Mouse (Mus musculus) forebrain, postnatal 0 days (tissue): ENCODE measurements around the gene Asb18. TPM values are rescaled to one million over a fixed set of nuclear protein-coding genes. Genes with fewer than 3 reads are reported as not detected.

ENCODE experiments used
- ATAC-seq: fragments of 200-750 bp; cut with Nextera tagmentation; 2 replicates; pipeline ENCODE4 v1.8.0; 2017; ENCODE audit warnings: mild to moderate bottlenecking, moderate library complexity
- DNase-seq: peaks from one replicate; pipeline ENCODE4 v3.0.0-alpha.2; 2015
- H3K27ac ChIP-seq: fragments of 300-500 bp; sonication (generic); 2 replicates; pipeline ENCODE4 v1.5.1; 2014; ENCODE audit warnings: low read depth, mild to moderate bottlenecking, antibody characterized with exemption, low read length, moderate library complexity, mixed read lengths
- H3K27me3 ChIP-seq: fragments of 300-500 bp; sonication (generic); 2 replicates; pipeline ENCODE4 v1.6.1; 2014; ENCODE audit warnings: mild to moderate bottlenecking, low read length, mixed read lengths; ENCODE audit not compliant: insufficient read depth
- H3K36me3 ChIP-seq: fragments of 300-500 bp; sonication (generic); 2 replicates; pipeline ENCODE4 v1.6.1; 2014; ENCODE audit warnings: mild to moderate bottlenecking, moderate library complexity; ENCODE audit not compliant: insufficient read depth
- H3K4me1 ChIP-seq: fragments of 300-500 bp; sonication (generic); 2 replicates; pipeline ENCODE4 v1.6.1; 2014; ENCODE audit warnings: antibody characterized with exemption; ENCODE audit not compliant: insufficient read depth
- H3K4me2 ChIP-seq: fragments of 300-500 bp; sonication (generic); 2 replicates; pipeline ENCODE4 v1.6.1; 2014; ENCODE audit warnings: low read depth, mild to moderate bottlenecking, moderate library complexity
- H3K4me3 ChIP-seq: fragments of 300-500 bp; sonication (generic); 2 replicates; pipeline ENCODE4 v1.5.1; 2014; ENCODE audit warnings: low read depth, low read length, mixed read lengths
- H3K9ac ChIP-seq: fragments of 300-500 bp; sonication (generic); 2 replicates; pipeline ENCODE4 v1.6.1; 2014; ENCODE audit warnings: mild to moderate bottlenecking
- H3K9me3 ChIP-seq: fragments of 300-500 bp; sonication (generic); 2 replicates; pipeline ENCODE4 v1.6.1; 2016; ENCODE audit warnings: low read length
- CTCF ChIP-seq: sonication (generic); IDR thresholded peaks from 2 replicates; pipeline ENCODE4 v1.5.1; 2016; ENCODE audit warnings: antibody characterized with exemption, control low read depth, low read depth
- WGBS: fragments of 180-500 bp; shearing (Covaris S2); extraction: QIAGEN DNeasy Blood & Tissue Kit; methylation state at CpG from one replicate; pipeline ENCODE4 v1.1.7; 2014; 5-methylcytosine and 5-hydroxymethylcytosine counted together
- polyA plus RNA-seq: library from polyadenylated mRNA; unstranded; fragments of >200 nt; fragmentation: Nextera tagmentation; extraction: Ambion mirVana; gene quantifications from 2 replicates; pipeline ENCODE4 v1.2.1, GENCODE M21; 2015
- total RNA-seq: library from RNA; depleted of rRNA; stranded (reverse); fragments of >200 nt; gene quantifications from 2 replicates; pipeline ENCODE4 v1.2.3, GENCODE M21; 2014

The Asb18 gene
- total and polyA plus RNA-seq, 2 experiments from 2014 or later, result 0.33 to 1.4 TPM

DNA sequence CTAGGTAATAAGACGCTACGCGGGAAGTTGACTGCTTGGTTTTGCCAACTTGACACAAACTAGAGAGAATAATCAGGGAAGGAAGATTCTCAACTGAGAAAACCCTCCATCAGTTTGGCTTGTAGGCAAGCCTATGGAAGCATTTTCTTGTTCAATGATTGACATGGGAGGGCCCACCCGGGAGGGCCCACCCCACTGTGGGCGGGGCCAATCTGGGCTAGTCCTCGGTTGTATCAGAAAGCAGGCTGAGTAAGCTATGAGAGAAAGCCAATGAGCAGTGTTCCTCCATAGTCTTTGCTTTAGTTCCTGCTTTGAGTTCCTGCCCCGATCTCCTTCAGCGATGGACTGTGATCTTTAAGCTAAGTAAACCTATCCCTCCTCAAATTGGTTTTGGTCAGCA, 38.1 kb downstream of the Asb18 start:
- H3K4me1 ChIP-seq, result no peaks in the 10 kb centered on the region
- no peaks in the 10 kb centered on the region for H3K36me3 ChIP-seq
- ATAC-seq (no peak), DNase-seq (no peak)
- H3K9ac ChIP-seq, result no peak overlapping the region
- no peak overlapping the region for H3K4me3 ChIP-seq
- no peak for TF ChIP-seq CTCF
- no peak overlapping the region for H3K27ac ChIP-seq
- WGBS, result 80% methylated on average over 8 of the region's 8 CpGs
- no peak overlapping the region for H3K4me2 ChIP-seq
- H3K27me3 ChIP-seq, result no peaks in the 10 kb centered on the region
- no peaks in the 10 kb centered on the region for H3K9me3 ChIP-seq

DNA sequence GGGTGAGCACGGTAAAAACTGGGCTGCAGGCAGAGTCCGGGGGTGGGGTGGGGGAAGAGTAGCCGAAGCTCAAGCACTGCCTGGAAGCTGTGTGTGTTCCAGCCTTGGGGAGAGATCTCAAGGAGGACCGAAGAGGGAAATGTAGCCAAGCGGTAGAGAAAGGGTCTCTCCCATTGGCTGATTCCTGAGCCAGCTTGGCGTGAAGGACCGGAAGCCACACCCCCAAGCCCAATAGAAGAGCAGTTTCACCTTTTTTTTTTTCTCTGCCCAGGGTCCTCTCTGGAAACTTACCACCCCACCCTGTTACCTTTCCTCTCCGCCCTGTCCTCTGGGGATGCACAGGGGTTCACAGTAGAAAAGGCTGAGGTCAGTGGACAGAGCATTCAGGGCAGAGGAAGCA, 39.9 kb downstream of the Asb18 start:
- DNase-seq, result no peak
- Histone ChIP-seq H3K36me3 (no peaks in the 10 kb centered on the region), H3K27ac (no peak overlapping the region), H3K9ac (no peak overlapping the region), H3K4me3 (no peak overlapping the region), H3K27me3 (peaks cover 10% of the 10 kb centered on the region), H3K4me2 (no peak overlapping the region), H3K4me1 (no peaks in the 10 kb centered on the region), H3K9me3 (no peaks in the 10 kb centered on the region)
- TF ChIP-seq CTCF, result no peak
- ATAC-seq, result no peak
- WGBS, result 81% methylated on average over 8 of the region's 8 CpGs

DNA sequence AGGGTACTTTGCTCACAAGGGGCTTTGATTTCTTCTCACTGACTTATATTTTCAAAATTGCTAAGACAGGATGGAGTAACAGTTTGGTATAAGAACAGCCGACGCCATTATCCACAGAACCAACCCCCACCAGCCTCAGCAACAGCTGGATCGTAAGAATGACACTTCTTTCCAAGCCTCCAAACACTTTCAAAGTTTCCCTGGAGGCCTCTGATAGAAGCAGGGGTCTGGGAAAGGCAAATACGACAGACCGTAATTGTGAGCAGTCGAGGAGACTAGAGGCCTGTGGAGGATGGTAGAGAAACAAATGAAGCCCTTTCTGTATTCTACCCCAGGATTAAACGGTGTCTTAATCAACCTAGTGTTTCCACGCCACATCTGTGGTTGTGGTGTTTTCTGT, 42.6 kb downstream of the Asb18 start:
- no peak overlapping the region for H3K4me3 ChIP-seq
- 73% methylated on average over 8 of the region's 8 CpGs for WGBS

DNA sequence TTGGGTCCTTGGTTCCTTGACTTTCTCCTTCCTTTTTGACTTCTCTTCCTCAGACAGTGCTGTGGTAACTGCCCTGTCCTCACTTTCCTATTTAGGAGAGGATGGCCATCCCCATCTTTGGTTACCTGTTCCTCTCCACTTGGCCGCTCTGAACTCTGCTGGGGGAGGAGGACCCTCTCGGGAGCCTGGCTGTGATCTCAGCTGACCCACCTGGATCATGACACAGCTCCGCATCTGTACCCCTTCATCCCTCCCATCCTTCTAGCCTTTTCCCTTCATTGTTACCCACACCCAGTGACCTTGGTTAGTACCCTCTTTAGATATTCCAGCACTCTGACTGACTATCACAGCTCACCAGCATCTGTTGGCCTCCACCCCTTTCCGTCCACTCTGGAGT, 44.8 kb downstream of the Asb18 start:
- 89% methylated on average over 4 of the region's 4 CpGs for WGBS
- Histone ChIP-seq H3K4me2 (no peak overlapping the region), H3K27me3 (peaks cover 27% of the 10 kb centered on the region), H3K27ac (no peak overlapping the region), H3K4me3 (no peak overlapping the region), H3K4me1 (peaks cover 6% of the 10 kb centered on the region), H3K9ac (no peak overlapping the region), H3K36me3 (no peaks in the 10 kb centered on the region), H3K9me3 (no peaks in the 10 kb centered on the region)
- TF ChIP-seq CTCF, result no peak
- DNase-seq (no peak), ATAC-seq (no peak)

More for the DNA sequence above, 42.6 kb downstream of the Asb18 start:
- TF ChIP-seq CTCF, result no peak
- Histone ChIP-seq H3K27ac (no peak overlapping the region), H3K36me3 (no peaks in the 10 kb centered on the region), H3K4me2 (no peak overlapping the region), H3K27me3 (peaks cover 21% of the 10 kb centered on the region), H3K9me3 (no peaks in the 10 kb centered on the region), H3K4me1 (peaks cover 6% of the 10 kb centered on the region), H3K9ac (no peak overlapping the region)
- no peak for DNase-seq
- no peak for ATAC-seq

DNA sequence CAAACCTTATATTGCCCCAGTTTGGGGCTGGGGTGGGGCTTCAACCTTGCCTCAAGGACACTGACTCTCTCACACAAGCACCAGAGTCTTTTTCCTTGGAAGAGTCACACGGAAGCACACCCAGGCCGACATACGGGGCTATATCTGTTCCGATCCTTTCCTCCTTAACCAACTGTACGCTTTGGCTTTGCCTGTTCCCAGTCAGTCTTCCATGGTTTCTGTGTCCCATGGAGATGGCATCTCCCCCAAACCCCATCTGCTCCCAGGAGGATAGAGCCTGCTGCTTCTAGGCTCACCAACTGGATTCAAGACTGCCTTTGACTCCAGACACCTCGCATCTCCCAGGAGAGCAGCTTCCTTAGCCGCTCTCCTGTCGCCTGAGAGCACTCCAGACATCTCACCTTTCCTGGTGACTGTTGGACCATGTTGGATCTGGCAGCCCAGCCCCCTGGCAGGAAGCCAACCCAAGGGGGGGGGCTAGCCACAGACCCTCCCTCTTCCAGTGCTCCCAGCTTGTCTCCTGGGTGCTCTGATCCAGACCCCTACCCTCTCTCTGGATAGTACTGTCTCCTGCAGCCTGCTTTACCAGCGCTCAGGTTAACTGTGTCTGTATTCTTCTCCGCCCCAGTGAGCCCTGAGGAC, 45.3 kb downstream of the Asb18 start:
- Histone ChIP-seq H3K36me3 (no peaks in the 10 kb centered on the region), H3K4me2 (peak overlapping the region; percentile 86), H3K27me3 (peaks cover 29% of the 10 kb centered on the region), H3K9ac (0 out of 2 replicates have a peak overlapping the region, but pooled peaks have one; percentile 78), H3K27ac (no peak overlapping the region), H3K4me1 (peaks cover 6% of the 10 kb centered on the region), H3K4me3 (peak overlapping the region; percentile 58), H3K9me3 (no peaks in the 10 kb centered on the region)
- peak; percentile 57 for DNase-seq
- ATAC-seq, result no peak
- WGBS, result 47% methylated on average over 10 of the region's 10 CpGs
- TF ChIP-seq CTCF, result no peak

DNA sequence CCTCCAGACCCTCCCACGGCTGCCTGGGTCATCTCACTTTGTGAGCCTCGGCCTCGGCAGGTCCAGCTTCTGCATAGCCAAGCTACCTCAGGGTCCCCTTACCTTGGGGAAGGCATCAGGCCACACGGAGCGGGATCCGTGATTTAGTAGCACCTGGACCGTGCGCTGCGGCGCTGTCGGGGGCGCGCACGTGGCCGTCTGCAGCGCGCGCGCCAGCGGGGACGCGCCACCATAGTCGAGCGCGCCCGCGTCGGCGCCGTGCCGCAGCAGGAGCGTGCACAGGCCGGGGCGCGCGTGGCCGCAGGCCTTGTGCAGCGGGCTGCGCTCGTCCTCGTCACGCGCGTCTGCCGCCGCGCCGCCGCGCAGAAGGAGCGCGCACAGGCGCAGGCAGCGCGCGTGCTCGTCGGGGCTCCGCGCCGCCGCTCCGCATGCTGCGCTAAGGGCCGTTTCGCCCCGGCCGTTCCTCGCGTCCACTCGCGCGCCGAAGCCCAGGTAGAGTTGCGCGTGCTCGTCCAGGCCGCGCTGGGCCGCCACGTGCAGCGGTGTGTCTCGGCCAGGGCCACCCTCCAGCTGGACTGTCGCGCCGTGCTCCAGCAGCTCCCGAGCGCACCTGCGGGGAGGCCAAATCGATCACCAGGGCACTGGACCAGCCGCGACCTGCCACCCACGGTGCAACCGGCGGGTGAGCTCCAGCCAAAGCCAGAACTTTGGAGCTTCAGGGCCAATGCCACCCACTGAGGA, 46.2 kb downstream of the Asb18 start:
- H3K4me1 ChIP-seq, result peaks cover 6% of the 10 kb centered on the region
- peak overlapping the region; percentile 86 for H3K4me2 ChIP-seq
- DNase-seq, result peak; percentile 91
- ATAC-seq, result peak; percentile 89
- H3K36me3 ChIP-seq, result no peaks in the 10 kb centered on the region
- TF ChIP-seq CTCF, result no peak
- H3K9ac ChIP-seq, result peak overlapping the region; percentile 78
- H3K27me3 ChIP-seq, result peaks cover 37% of the 10 kb centered on the region
- H3K4me3 ChIP-seq, result peak overlapping the region; percentile 58
- H3K27ac ChIP-seq, result peak overlapping the region; percentile 72
- H3K9me3 ChIP-seq, result no peaks in the 10 kb centered on the region
- under 1% methylated on average over 90 of the region's 95 CpGs for WGBS

DNA sequence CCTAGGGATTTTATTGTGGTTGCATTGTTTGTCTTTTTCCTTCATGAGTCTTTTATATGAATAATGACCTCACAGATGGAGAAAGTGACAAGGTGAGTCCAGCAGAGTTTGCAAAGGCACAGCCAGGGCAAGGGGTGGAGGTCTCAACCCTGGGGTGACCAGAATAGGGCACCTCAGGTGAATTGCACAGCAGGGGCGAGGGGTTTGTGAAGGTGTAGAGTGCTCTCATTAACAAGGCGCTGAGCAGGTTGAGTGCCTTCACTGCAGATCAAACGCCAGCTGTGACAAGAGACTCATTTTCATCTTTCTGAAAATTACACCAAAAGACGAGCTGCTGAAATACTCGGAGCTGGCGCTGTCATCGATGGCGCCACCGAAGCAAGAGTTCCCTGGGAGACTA, 46.9 kb downstream of the Asb18 start:
- Histone ChIP-seq H3K9me3 (no peaks in the 10 kb centered on the region), H3K36me3 (no peaks in the 10 kb centered on the region), H3K4me2 (peak overlapping the region; percentile 86), H3K4me1 (peaks cover 9% of the 10 kb centered on the region), H3K27ac (peak overlapping the region; percentile 72; the same call in 1 of the 2 replicates), H3K27me3 (peaks cover 41% of the 10 kb centered on the region), H3K4me3 (peak overlapping the region; percentile 58), H3K9ac (peak overlapping the region; percentile 78)
- WGBS, result 18% methylated on average over 9 of the region's 9 CpGs
- ATAC-seq, result peak; percentile 42
- no peak for DNase-seq
- no peak for TF ChIP-seq CTCF
